Mouse (Mus musculus) midbrain, embryonic 15.5 days (tissue): ENCODE data around the gene Ppp1r3c. TPM values are rescaled to one million over a fixed set of nuclear protein-coding genes. Genes with fewer than 3 reads are reported as not detected.
"Not testable (repeated sequence)": the region's sequence is repeated elsewhere in the genome, so short reads cannot be mapped to it uniquely, and the experiment has no call there.

Experiments used
- ATAC-seq: fragments of 200-750 bp; cut with Nextera tagmentation; replicated peaks from 2 replicates; pipeline ENCODE4 v1.8.0; 2017; ENCODE audit warnings: moderate TSS enrichment
- H3K27ac ChIP-seq: fragments of 300-500 bp; sonication (generic); 2 replicates; pipeline ENCODE4 v1.5.1; 2015; ENCODE audit warnings: mild to moderate bottlenecking, inconsistent platforms
- H3K27me3 ChIP-seq: fragments of 300-500 bp; sonication (generic); replicated peaks from 2 replicates; pipeline ENCODE4 v1.6.1; 2015; ENCODE audit warnings: inconsistent platforms
- H3K36me3 ChIP-seq: fragments of 300-500 bp; sonication (generic); replicated peaks from 2 replicates; pipeline ENCODE4 v1.6.1; 2015; ENCODE audit warnings: inconsistent platforms
- H3K4me1 ChIP-seq: fragments of 300-500 bp; sonication (generic); 2 replicates; pipeline ENCODE4 v1.6.1; 2015; ENCODE audit warnings: inconsistent platforms
- H3K4me2 ChIP-seq: fragments of 300-500 bp; sonication (generic); 2 replicates; pipeline ENCODE4 v1.6.1; 2015; ENCODE audit warnings: inconsistent platforms, mild to moderate bottlenecking, moderate library complexity
- H3K4me3 ChIP-seq: fragments of 300-500 bp; sonication (generic); 2 replicates; pipeline ENCODE4 v1.5.1; 2015; ENCODE audit warnings: mild to moderate bottlenecking, inconsistent platforms
- H3K9ac ChIP-seq: fragments of 300-500 bp; sonication (generic); 2 replicates; pipeline ENCODE4 v1.6.1; 2015; ENCODE audit warnings: mild to moderate bottlenecking, inconsistent platforms
- H3K9me3 ChIP-seq: fragments of 300-500 bp; sonication (generic); 2 replicates; pipeline ENCODE4 v1.6.1; 2016; ENCODE audit warnings: inconsistent platforms
- WGBS: fragments of 180-500 bp; shearing (Covaris S2); methylation state at CpG from one replicate; pipeline ENCODE4 v1.1.7; 2015; ENCODE audit warnings: mixed read lengths; 5-methylcytosine and 5-hydroxymethylcytosine counted together
- polyA plus RNA-seq: library from polyadenylated mRNA; unstranded; fragments of >200 nt; fragmentation: Nextera tagmentation; extraction: Ambion mirVana; gene quantifications from 2 replicates; pipeline ENCODE4 v1.2.1, GENCODE M21; 2015

Gene Ppp1r3c
- polyA plus RNA-seq, 1 experiment from 2014 or later: 15.6 TPM

DNA sequence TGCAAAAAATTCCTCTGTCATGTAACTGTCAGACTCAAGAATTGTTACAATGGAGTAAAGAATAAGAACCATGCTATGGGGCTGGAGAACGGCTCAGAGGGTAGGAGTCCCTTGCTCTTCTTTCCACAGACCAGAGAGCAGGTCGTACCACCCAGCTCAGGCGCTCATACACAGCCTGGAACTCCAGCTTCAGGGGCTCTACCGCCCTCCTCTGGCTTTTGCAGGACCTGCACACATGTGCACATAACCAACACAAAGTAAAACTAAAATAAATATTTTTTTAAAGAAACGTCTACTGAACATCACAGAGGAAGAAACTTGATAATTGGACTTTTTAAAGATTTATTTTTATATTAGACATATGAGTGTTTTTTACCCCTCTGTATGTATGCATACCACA is 1.6 kb upstream of the Ppp1r3c start:
- Histone ChIP-seq H3K27ac (no peak overlapping the region), H3K4me3 (no peak overlapping the region), H3K27me3 (no peaks in the 10 kb centered on the region), H3K9ac (no peak overlapping the region), H3K36me3 (no peaks in the 10 kb centered on the region), H3K4me1 (peaks cover 8% of the 10 kb centered on the region; the same call in 1 of the 2 replicates), H3K4me2 (no peak overlapping the region), H3K9me3 (no peaks in the 10 kb centered on the region)
- ATAC-seq: no peak
- 82% methylated on average over 5 of the region's 5 CpGs for WGBS

DNA sequence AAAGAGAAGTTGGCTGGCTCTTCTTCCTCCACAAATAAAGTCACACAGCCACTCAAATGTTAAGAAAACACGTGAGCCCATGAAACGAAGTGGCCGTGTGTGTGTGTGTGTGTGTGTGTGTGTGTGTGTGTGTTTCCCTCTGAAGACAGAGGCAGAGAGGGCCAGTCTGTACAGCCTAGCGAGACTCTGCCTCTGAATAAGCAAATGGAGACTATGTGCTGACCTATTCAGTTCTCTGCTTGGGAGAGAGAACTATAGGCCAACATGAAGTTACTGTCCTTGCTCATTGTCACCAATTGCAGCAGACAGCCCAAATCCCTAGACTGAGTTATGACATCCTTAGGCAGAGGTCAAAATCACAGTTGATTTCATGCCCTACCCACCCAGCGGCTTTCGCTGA is 634 bp upstream of the Ppp1r3c start:
- peak overlapping the region; percentile 52 for H3K27ac ChIP-seq
- H3K36me3 ChIP-seq: no peaks in the 10 kb centered on the region
- peak overlapping the region; percentile 50 for H3K4me3 ChIP-seq
- no peaks in the 10 kb centered on the region for H3K27me3 ChIP-seq
- 36% methylated on average over 6 of the region's 6 CpGs for WGBS
- H3K9ac ChIP-seq: peak overlapping the region; percentile 47
- peak overlapping the region; percentile 88 for H3K4me2 ChIP-seq
- peak; percentile 69 for ATAC-seq
- peaks cover 8% of the 10 kb centered on the region; the same call in 1 of the 2 replicates for H3K4me1 ChIP-seq
- H3K9me3 ChIP-seq: no peaks in the 10 kb centered on the region

DNA sequence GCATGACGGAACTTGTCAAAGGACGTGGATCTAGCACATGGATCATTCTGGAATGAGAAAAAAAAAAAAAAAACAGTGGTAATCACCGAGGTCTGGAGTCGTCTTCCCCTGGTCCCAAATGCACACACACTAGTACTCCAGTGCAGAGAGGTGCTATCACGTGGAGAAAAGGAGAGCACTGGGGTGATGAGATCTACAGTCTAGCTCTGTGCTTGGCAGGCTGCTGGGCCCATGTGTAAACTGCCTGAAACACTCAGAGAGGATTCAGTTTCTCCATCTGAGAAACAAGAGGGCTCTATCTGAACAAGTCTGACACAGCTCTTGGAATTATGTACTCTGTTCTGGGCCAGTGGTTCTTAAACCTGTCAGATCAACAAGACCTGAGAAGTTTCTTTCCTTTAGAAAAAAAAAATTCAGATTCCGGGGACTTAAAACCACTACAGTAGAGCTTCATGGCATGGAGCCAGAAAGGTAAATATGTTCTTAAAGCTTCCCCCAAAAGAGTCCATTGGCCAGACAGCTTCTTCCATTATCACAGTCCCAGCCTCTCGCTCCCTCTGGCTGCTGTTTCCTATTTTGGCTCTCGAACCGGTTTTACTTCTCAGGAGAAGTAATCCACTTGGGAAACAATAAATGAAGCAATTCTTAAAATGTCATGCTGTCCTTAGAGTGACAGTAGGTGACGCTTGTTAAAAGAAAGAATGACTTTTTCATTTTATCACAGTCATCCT is 2.0 kb downstream of the Ppp1r3c start:
- Histone ChIP-seq H3K27me3 (no peaks in the 10 kb centered on the region), H3K4me1 (peaks cover 8% of the 10 kb centered on the region; the same call in 1 of the 2 replicates), H3K4me3 (no peak overlapping the region), H3K36me3 (no peaks in the 10 kb centered on the region), H3K4me2 (peak overlapping the region; percentile 8; the same call in 1 of the 2 replicates), H3K27ac (no peak overlapping the region), H3K9ac (no peak overlapping the region), H3K9me3 (no peaks in the 10 kb centered on the region)
- no peak for ATAC-seq
- 78% methylated on average over 10 of the region's 10 CpGs for WGBS

DNA sequence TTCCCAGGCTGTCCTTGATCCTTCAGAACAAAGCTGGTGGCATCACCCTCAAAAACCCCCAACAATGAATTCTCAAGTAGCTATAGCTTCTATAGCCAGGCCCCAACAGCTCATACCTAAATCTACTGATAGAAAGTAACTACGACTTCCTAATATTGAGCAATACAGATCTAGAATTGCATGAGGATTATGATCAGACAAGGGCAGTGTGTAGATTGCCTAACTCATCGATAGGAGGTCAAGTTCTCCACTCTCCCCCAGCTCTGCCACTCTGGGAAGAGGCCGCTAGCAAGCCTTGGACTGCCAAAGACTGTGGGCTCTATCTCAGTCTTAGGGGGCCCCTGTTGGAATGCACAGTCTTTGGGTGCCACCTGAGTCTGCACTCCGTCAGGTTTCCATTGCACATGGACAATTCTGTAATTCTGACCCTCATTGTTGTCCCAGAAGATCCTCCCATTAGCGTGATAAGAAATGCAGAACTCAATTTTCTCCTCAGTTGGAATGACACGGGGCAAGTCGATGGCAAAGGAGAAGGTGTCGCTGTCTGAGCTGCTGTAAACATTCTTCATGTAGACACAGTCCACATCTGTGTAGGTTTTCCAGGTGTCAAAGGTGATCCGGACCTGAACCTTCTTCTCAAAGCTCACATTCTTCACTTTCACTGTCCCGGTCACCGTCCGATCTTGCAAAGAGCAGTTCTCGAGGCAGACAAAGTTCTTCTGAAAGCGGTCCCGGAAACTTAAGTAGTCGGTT is 3.1 kb downstream of the Ppp1r3c start:
- Histone ChIP-seq H3K27ac (no peak overlapping the region), H3K27me3 (no peaks in the 10 kb centered on the region), H3K36me3 (no peaks in the 10 kb centered on the region), H3K4me2 (no peak overlapping the region), H3K4me3 (no peak overlapping the region), H3K9ac (no peak overlapping the region), H3K9me3 (no peaks in the 10 kb centered on the region), H3K4me1 (peaks cover 8% of the 10 kb centered on the region; the same call in 1 of the 2 replicates)
- no peak for ATAC-seq
- whole genome bisulfite sequencing: 94% methylated on average over 16 of the region's 16 CpGs

DNA sequence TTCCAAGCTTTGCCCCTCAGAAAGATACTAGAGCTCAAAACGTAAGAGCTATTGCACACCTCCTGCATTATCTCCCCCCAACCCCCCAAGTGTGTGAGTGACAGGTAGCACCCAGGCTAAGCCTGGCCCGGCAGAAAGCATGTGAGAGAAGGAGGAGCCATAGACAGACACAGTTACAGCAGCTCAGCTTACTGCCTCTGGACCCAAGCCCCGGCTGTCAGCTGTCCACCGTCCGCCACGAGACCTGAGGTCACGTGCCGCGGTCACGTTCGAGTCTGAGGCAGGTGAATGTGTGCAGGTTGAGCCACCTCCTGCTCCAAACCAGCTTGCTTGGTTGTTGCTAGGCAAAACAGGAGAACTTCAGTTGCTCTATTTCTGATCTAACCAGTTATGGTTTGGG is 5.1 kb downstream of the Ppp1r3c start:
- H3K27me3 ChIP-seq: no peaks in the 10 kb centered on the region
- no peaks in the 10 kb centered on the region for H3K36me3 ChIP-seq
- H3K4me2 ChIP-seq: no peak overlapping the region
- H3K9ac ChIP-seq: no peak overlapping the region
- no peak overlapping the region for H3K27ac ChIP-seq
- ATAC-seq: no peak
- no peak overlapping the region for H3K4me3 ChIP-seq
- no peaks in the 10 kb centered on the region for H3K9me3 ChIP-seq
- WGBS: 90% methylated on average over 11 of the region's 11 CpGs
- peaks cover 4% of the 10 kb centered on the region; the same call in 1 of the 2 replicates for H3K4me1 ChIP-seq

DNA sequence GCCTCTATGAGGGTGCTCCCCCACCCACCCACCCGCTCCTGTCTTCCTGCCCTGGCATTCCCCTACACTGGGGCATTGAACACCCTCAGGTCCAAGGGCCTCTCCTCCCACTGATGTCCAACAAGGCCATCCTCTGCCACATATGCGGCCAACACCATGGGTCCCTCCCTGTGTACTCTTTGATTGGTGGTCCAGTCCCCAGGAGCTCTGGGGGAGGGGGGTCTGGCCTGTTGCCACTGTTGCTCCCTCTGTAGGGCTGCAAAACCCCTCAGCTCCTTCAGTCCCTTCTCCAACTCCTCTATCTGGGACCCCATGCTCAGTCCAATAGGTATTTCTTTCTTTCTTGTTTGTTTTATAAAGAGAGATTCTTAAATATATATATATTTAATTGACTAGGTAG is 6.0 kb downstream of the Ppp1r3c start:
- not testable (repeated sequence) for H3K9me3 ChIP-seq, ATAC-seq, H3K36me3 ChIP-seq, H3K4me2 ChIP-seq, H3K9ac ChIP-seq, H3K4me3 ChIP-seq, H3K27me3 ChIP-seq, H3K27ac ChIP-seq, H3K4me1 ChIP-seq
- WGBS: 90% methylated on average over 2 of the region's 2 CpGs

DNA sequence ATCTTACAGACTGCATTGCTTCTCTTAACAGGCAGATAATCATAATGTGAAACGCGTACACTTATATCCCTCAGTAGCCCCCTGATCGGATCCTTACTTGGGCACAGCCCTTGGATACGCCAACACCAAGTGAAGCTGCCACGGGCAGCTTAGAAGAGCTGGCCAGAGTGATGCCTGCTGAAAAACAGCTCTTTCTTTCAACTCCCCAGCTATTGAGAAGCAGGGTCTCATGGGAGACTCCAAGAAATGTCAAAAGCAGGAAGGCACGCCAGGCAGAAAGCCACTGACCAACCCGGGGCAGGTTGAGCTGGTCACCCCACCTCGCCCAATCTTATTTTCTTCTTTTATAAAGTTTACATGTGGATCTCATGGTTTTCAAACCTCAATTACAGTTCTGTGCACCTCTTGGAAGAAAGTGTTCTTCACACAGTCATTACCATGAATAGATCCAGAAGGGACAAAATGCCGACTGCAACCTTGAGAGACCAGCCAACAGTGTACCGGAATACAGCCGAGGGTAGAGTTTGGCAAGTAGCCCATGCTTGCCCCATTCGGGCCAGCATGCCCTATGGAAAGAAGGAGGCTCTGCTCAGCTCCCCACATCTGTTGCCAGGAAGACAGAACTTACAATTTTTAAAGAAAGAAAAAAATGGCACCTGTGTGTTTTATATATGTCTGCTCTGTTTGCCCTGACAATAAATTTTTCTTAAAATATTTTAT is 7.6 kb downstream of the Ppp1r3c start:
- no peaks in the 10 kb centered on the region for H3K27me3 ChIP-seq
- no peak for ATAC-seq
- H3K4me3 ChIP-seq: no peak overlapping the region
- H3K9me3 ChIP-seq: no peaks in the 10 kb centered on the region
- no peak overlapping the region for H3K9ac ChIP-seq
- 81% methylated on average over 12 of the region's 12 CpGs for WGBS
- H3K27ac ChIP-seq: no peak overlapping the region
- no peaks in the 10 kb centered on the region for H3K4me1 ChIP-seq
- H3K36me3 ChIP-seq: no peaks in the 10 kb centered on the region
- H3K4me2 ChIP-seq: no peak overlapping the region

DNA sequence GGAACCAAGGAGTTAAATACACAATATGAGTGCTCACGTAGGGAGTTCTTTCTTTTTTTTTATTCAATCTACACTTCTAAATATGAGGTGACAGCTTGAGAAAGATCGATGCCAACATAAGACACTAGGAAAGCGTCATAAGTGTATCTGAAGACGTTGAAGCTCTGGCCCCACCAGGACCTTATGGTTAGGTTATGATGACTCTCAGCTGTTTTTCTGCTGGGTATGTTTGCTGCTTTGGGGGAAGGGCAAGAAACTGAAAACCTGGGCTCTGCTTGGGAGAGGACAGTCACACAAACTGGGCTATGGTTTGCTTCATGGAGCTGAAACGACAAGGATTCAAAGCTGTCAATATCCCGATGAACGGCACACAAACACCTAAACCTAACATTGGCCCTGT is 11.5 kb downstream of the Ppp1r3c start:
- no peaks in the 10 kb centered on the region for H3K4me1 ChIP-seq
- H3K27ac ChIP-seq: no peak overlapping the region
- no peaks in the 10 kb centered on the region for H3K27me3 ChIP-seq
- H3K4me3 ChIP-seq: no peak overlapping the region
- ATAC-seq: no peak
- H3K36me3 ChIP-seq: no peaks in the 10 kb centered on the region
- no peak overlapping the region for H3K9ac ChIP-seq
- no peaks in the 10 kb centered on the region for H3K9me3 ChIP-seq
- 89% methylated on average over 7 of the region's 7 CpGs for WGBS
- no peak overlapping the region for H3K4me2 ChIP-seq

DNA sequence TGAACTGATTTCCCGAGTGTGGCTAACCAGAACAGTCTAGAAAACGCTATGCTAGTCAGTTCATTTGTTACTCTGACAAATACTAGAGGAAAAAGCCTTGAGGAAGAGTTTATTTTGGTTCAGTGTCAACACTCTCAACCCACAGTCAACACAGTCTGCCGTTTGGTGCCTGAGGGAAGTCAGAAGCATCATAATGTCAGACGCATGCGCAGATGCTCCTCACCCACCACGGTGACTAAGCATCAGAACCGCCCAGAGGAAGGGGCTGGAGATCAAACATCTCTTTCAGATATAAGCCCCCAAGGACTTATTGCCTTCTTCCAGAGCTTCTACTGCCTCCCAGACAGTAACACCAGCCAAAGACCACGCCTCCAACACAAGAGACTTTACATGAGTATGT is 15.3 kb downstream of the Ppp1r3c start:
- Histone ChIP-seq H3K4me3 (no peak overlapping the region), H3K4me1 (no peaks in the 10 kb centered on the region), H3K9me3 (no peaks in the 10 kb centered on the region), H3K9ac (no peak overlapping the region), H3K27me3 (no peaks in the 10 kb centered on the region), H3K4me2 (no peak overlapping the region), H3K27ac (no peak overlapping the region), H3K36me3 (no peaks in the 10 kb centered on the region)
- no peak for ATAC-seq
- WGBS: 80% methylated on average over 8 of the region's 8 CpGs

DNA sequence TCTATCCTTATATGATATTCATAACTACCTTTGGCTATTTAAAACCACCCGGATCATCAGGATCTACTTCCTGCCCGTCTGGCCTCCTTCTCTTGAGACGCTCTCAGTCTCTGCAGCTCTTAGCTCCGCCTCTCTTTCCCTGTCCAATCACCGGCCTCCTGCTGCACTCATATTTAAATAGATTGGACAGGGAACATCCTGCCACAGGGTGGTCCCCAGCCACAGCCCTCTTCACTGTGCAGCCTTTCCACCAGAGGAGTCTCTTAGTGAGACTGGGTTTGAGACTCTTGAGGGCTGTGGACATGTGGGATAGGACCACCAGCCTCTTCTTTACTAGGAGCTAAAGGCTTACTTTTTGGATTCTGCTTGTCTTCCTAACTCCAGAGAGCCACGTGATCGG is 20.2 kb downstream of the Ppp1r3c start:
- Histone ChIP-seq H3K36me3 (no peaks in the 10 kb centered on the region), H3K4me3 (no peak overlapping the region), H3K4me1 (no peaks in the 10 kb centered on the region), H3K4me2 (no peak overlapping the region), H3K9ac (no peak overlapping the region), H3K27me3 (no peaks in the 10 kb centered on the region), H3K9me3 (no peaks in the 10 kb centered on the region), H3K27ac (no peak overlapping the region)
- no peak for ATAC-seq
- 72% methylated on average over 7 of the region's 7 CpGs for WGBS

DNA sequence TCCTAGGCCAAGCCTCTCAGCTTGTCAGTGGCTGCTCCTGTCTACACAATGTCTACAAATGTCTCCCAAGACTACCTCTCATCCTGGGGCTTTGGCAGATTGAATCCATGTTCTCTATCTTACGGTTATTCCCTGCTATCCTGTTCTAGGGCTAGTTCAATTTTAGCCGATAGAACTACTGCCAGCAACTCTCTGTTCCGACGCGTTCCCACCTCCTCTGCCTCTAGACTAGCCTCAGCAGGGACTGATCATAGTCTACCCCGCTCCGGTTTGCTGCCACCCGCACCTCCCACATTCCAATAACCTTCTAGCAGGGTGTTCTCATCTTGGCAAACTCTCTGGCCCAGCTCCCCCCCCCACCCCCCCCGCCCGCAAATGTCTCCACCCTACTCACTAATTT is 20.9 kb downstream of the Ppp1r3c start:
- Histone ChIP-seq H3K4me3 (no peak overlapping the region), H3K36me3 (no peaks in the 10 kb centered on the region), H3K27me3 (no peaks in the 10 kb centered on the region), H3K9me3 (no peaks in the 10 kb centered on the region), H3K4me2 (no peak overlapping the region), H3K4me1 (no peaks in the 10 kb centered on the region), H3K9ac (no peak overlapping the region), H3K27ac (no peak overlapping the region)
- ATAC-seq: no peak
- WGBS: 96% methylated on average over 10 of the region's 10 CpGs

DNA sequence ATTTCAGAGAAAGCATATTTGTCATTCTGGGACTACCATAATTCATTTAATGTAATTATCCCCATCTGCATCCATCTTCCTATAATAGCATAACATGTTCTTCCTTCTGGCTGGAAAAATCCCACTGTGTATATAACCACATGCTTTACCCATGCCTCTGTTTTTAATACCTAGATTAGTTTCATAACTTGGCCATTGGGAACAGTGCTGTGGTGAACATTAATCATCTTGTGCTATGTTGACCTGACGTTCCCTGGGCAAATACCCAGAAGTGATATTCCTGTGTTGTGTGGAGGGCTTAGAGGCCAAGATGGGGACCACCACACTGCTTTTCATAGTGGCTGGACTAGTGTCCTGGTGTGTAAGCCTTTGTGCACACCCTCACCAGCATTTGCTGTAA is 22.0 kb downstream of the Ppp1r3c start:
- H3K4me3 ChIP-seq: no peak overlapping the region
- no peak overlapping the region for H3K27ac ChIP-seq
- no peak overlapping the region for H3K9ac ChIP-seq
- no peaks in the 10 kb centered on the region for H3K9me3 ChIP-seq
- no peaks in the 10 kb centered on the region for H3K27me3 ChIP-seq
- ATAC-seq: no peak
- 82% methylated on average over 1 of the region's 1 CpGs for WGBS
- H3K4me2 ChIP-seq: no peak overlapping the region
- H3K4me1 ChIP-seq: no peaks in the 10 kb centered on the region
- no peaks in the 10 kb centered on the region for H3K36me3 ChIP-seq
